ENCODE assay signal across 9 mouse cellular contexts in genomic region chr7:113131945-113132538, GRCm38 (mm10).
A peak's percentile ranks its signal among the peaks of the same experiment; 100 is the strongest.
DNase-seq lines count a peak whose midpoint lies in the region; ATAC-seq and TF ChIP-seq lines count a peak whose summit lies in the region.
"Had no signal": no experiment of that assay in that cellular context is flagged by ENCODE, and none has a peak within 500 bp of the region (broad histone marks: within the 10 kb centered on the region; RNA-seq: fewer than 3 reads in every experiment).

No protein-coding gene starts in this region.

- no peak overlapping the region for H3K4me2 ChIP-seq in liver, embryonic 14.5 days (ENCODE audit: low read depth)
- H3K4me2 ChIP-seq: heart, embryonic 15.5 days had no signal

- DNase-seq in 3T3-L1 (ENCODE audit: low read depth, low spot score): peak; percentile 87
- peak; percentile 66 for DNase-seq in MEL (ENCODE audit: low read depth, low spot score)
- DNase-seq in cerebellum, adult 2 months: peak; percentile 75 to 89
- DNase-seq in frontal cortex, postnatal 25 days (ENCODE audit: low spot score in 2 of 2): peak; percentile 81 to 87
- DNase-seq in kidney, postnatal 14 days: peak; percentile 86
- no peak for DNase-seq in liver, embryonic 14.5 days (ENCODE audit: low read depth in 3 of 3, low spot score in 3 of 3)
- DNase-seq in ovary, postnatal 14 days (ENCODE audit: low spot score): peak; percentile 70
- DNase-seq in urinary bladder, postnatal 4 days (ENCODE audit: low spot score in 2 of 2): peak; percentile 47 to 72

- no peaks in the 10 kb centered on the region; a peak in 1 of 4 replicates for H3K4me1 ChIP-seq in MEL (ENCODE audit: control insufficient read depth in 1 of 2, insufficient read depth in 2 of 2, low read length in 2 of 2)
- no peaks in the 10 kb centered on the region for H3K4me1 ChIP-seq in cerebellum, adult 2 months (ENCODE audit: control insufficient read depth, insufficient read depth, low read length)
- no peaks in the 10 kb centered on the region for H3K4me1 ChIP-seq in liver, embryonic 14.5 days (replicated peaks; ENCODE audit: control insufficient read depth in 2 of 2, insufficient read depth in 2 of 2, low read length in 1 of 2)

- ATAC-seq in liver, embryonic 14.5 days (ENCODE audit: insufficient read depth): no peak

- H3K79me2 ChIP-seq in MEL (ENCODE audit: control insufficient read depth, insufficient read depth, low read length, poor library complexity): no peaks in the 10 kb centered on the region

- TF ChIP-seq RAD21 in MEL (IDR thresholded peaks at IDR 0.05; ENCODE audit: low read depth, low read length): peak; percentile 73

- no peak overlapping the region for H3K27ac ChIP-seq in MEL (ENCODE audit: control insufficient read depth, low read depth, low read length)
- no peak overlapping the region for H3K27ac ChIP-seq in cerebellum, adult 2 months (ENCODE audit: insufficient read depth, low read length)
- no peak overlapping the region for H3K27ac ChIP-seq in liver, embryonic 14.5 days
- H3K27ac ChIP-seq: heart, embryonic 15.5 days had no signal

- WGBS in cerebellum, adult 2 months: 3% methylated on average over 6 of the region's 6 CpGs
- WGBS in liver, embryonic 14.5 days (ENCODE audit: insufficient replicate concordance): 6% methylated on average over 6 of the region's 6 CpGs

- H3K4me3 ChIP-seq in MEL (ENCODE audit: control insufficient read depth in 1 of 2, insufficient read depth in 1 of 2, low read depth in 2 of 2, low read length in 2 of 2): no peak overlapping the region
- no peak overlapping the region for H3K4me3 ChIP-seq in cerebellum, adult 2 months (replicated peaks; ENCODE audit: insufficient read depth, low read depth, low read length)
- H3K4me3 ChIP-seq in liver, embryonic 14.5 days (ENCODE audit: insufficient read depth in 1 of 2, low read depth in 2 of 2, low read length in 2 of 2): no peak overlapping the region
- H3K4me3 ChIP-seq: heart, embryonic 15.5 days had no signal

- no peak overlapping the region for H3K9ac ChIP-seq in MEL (ENCODE audit: control insufficient read depth, low read depth, low read length, poor library complexity, severe bottlenecking)
- no peak overlapping the region for H3K9ac ChIP-seq in liver, embryonic 14.5 days (replicated peaks)
- H3K9ac ChIP-seq: heart, embryonic 15.5 days had no signal

- no peaks in the 10 kb centered on the region for H3K36me3 ChIP-seq in MEL (ENCODE audit: control insufficient read depth in 1 of 2, insufficient read depth in 2 of 2, low read length in 2 of 2)
- H3K36me3 ChIP-seq in liver, embryonic 14.5 days (replicated peaks; ENCODE audit: control insufficient read depth, insufficient read depth, low read depth): no peaks in the 10 kb centered on the region
- H3K36me3 ChIP-seq: heart, embryonic 15.5 days had no signal

- TF ChIP-seq EP300 in MEL (IDR thresholded peaks at IDR 0.05; ENCODE audit: low read depth in 1 of 2, low read length in 2 of 2): no peak
- no peak for TF ChIP-seq EP300 in liver, embryonic 14.5 days (IDR thresholded peaks at IDR 0.05; ENCODE audit: low read depth)

- peak; percentile 64 to 73 (median 68) for TF ChIP-seq CTCF in MEL (IDR thresholded peaks at IDR 0.05 in 2 of 3, conservative IDR thresholded peaks at IDR 0.05 in 1 of 3; ENCODE audit: control insufficient read depth in 1 of 3, insufficient read depth in 1 of 3, low read depth in 2 of 3, low read length in 3 of 3, poor library complexity in 1 of 3, severe bottlenecking in 1 of 3)
- TF ChIP-seq CTCF in cerebellum, adult 2 months (IDR thresholded peaks at IDR 0.05; ENCODE audit: borderline replicate concordance, insufficient read depth, low read depth, low read length): peak; percentile 99
- TF ChIP-seq CTCF in liver, embryonic 14.5 days (IDR thresholded peaks at IDR 0.05; ENCODE audit: low read depth): peak; percentile 72

- no peaks in the 10 kb centered on the region for H3K27me3 ChIP-seq in MEL (ENCODE audit: control insufficient read depth in 1 of 2, insufficient read depth in 2 of 2, low read length in 2 of 2)
- no peaks in the 10 kb centered on the region for H3K27me3 ChIP-seq in cerebellum, adult 2 months (ENCODE audit: control insufficient read depth, insufficient read depth, low read length)
- no peaks in the 10 kb centered on the region for H3K27me3 ChIP-seq in liver, embryonic 14.5 days (ENCODE audit: control insufficient read depth, insufficient read depth, low read length)
- H3K27me3 ChIP-seq: heart, embryonic 15.5 days had no signal

- no peak for TF ChIP-seq POLR2A in MEL (IDR thresholded peaks at IDR 0.05; ENCODE audit: control insufficient read depth in 1 of 2, insufficient read depth in 1 of 2, low read depth in 1 of 2, low read length in 2 of 2, poor library complexity in 1 of 2)
- no peak for TF ChIP-seq POLR2A in cerebellum, adult 2 months (IDR thresholded peaks at IDR 0.05; ENCODE audit: borderline replicate concordance, insufficient read depth, low read length)

- no peaks in the 10 kb centered on the region for H3K9me3 ChIP-seq in MEL (replicated peaks; ENCODE audit: insufficient read depth, low read length)
- H3K9me3 ChIP-seq in liver, embryonic 14.5 days (ENCODE audit: control insufficient read depth, low read length): no peaks in the 10 kb centered on the region
- H3K9me3 ChIP-seq: heart, embryonic 15.5 days had no signal

TF ChIP-seq in MEL, 35 proteins besides CTCF, POLR2A, EP300 and RAD21:
- TF ChIP-seq ZC3H11A (IDR thresholded peaks at IDR 0.05; ENCODE audit: low read depth, low read length) (peak; percentile 57), CHD2 (IDR thresholded peaks at IDR 0.05; ENCODE audit: low read length) (no peak), SMC3 (IDR thresholded peaks at IDR 0.05; ENCODE audit: low read depth, low read length) (peak; percentile 77)

Comparison
In these comparisons a context has a peak if more than half of its experiments do, and no peak if none do; other contexts are left out.
1. DNase-seq: peak in 3T3-L1 (single experiment), MEL (single experiment), cerebellum, adult 2 months (2 of 2), frontal cortex, postnatal 25 days (2 of 2), kidney, postnatal 14 days (single experiment), ovary, postnatal 14 days (single experiment) and urinary bladder, postnatal 4 days (2 of 2); none in liver, embryonic 14.5 days (0 of 3).
2. Peak in every context shown above with its lines, with median percentiles within 50 percentile points of each other: CTCF ChIP-seq.